Mouse (Mus musculus): ENCODE results near the gene Fxyd1.

DNA sequence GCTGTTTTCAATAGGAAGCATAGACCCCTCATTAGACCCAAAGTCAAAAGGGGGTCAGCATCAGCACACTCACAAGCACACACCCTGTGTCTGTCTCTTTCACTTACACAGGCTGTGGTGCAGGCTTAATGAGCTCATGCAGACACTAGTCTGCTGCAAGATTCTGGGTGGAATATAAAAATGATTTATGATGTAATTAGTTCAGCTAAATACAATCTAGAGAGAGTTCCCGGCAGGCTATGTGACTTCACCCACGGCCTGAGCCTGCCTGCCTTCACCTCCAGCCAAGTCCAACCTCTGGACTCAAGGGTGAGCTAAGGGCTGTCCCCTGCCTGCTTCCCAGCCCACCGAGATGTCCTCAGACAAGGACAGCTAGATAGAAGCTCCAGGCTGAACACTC lies 48.1 kb downstream of the Fxyd1 start:
- TF ChIP-seq CTCF (IDR thresholded peaks at IDR 0.05; ENCODE audit: low read depth) = no peak
- TF ChIP-seq EP300 (IDR thresholded peaks at IDR 0.05; ENCODE audit: low read depth) = no peak

Measured in liver, postnatal 0 days (tissue).